In genomic region chr3:27984620-27985019, GRCm38 (mm10) we compare ENCODE assay signal across 8 mouse cellular contexts. TPM values are rescaled to one million over a fixed set of nuclear protein-coding genes. Genes with fewer than 3 reads are reported as not detected.
DNase-seq lines count a peak whose midpoint lies in the region; ATAC-seq lines count a peak whose summit lies in the region.

No protein-coding gene starts in this region.

- no peak overlapping the region for H3K9ac ChIP-seq in limb, embryonic 12.5 days (replicated peaks)
- H3K9ac ChIP-seq in forebrain, embryonic 15.5 days (replicated peaks) = no peak overlapping the region
- H3K9ac ChIP-seq in intestine, embryonic 16.5 days (ENCODE audit: low read depth, low read length) = peak overlapping the region; percentile 66
- no peak overlapping the region for H3K9ac ChIP-seq in neural tube, embryonic 12.5 days

- no peak overlapping the region for H3K4me3 ChIP-seq in limb, embryonic 12.5 days (replicated peaks)
- H3K4me3 ChIP-seq in limb, embryonic 10.5 days = no peak overlapping the region
- peak overlapping the region; percentile 19; the same call in 1 of the 2 replicates for H3K4me3 ChIP-seq in forebrain, embryonic 15.5 days
- H3K4me3 ChIP-seq in intestine, embryonic 16.5 days (ENCODE audit: low read length) = peak overlapping the region; percentile 49
- no peak overlapping the region for H3K4me3 ChIP-seq in neural tube, embryonic 12.5 days

- H3K36me3 ChIP-seq in limb, embryonic 12.5 days = no peaks in the 10 kb centered on the region
- H3K36me3 ChIP-seq in limb, embryonic 10.5 days = no peaks in the 10 kb centered on the region
- no peaks in the 10 kb centered on the region for H3K36me3 ChIP-seq in forebrain, embryonic 15.5 days
- no peaks in the 10 kb centered on the region for H3K36me3 ChIP-seq in intestine, embryonic 16.5 days (ENCODE audit: control insufficient read depth, insufficient read depth, low read length)
- H3K36me3 ChIP-seq in neural tube, embryonic 12.5 days = no peaks in the 10 kb centered on the region

- H3K27ac ChIP-seq in limb, embryonic 12.5 days = no peak overlapping the region
- H3K27ac ChIP-seq in limb, embryonic 10.5 days = no peak overlapping the region
- H3K27ac ChIP-seq in forebrain, embryonic 15.5 days (replicated peaks) = 0 out of 2 replicates have a peak overlapping the region, but pooled peaks have one; percentile 30
- H3K27ac ChIP-seq in intestine, embryonic 16.5 days (ENCODE audit: low read length) = peak overlapping the region; percentile 61
- H3K27ac ChIP-seq in neural tube, embryonic 12.5 days = no peak overlapping the region

- WGBS in limb, embryonic 12.5 days = 54% methylated on average over 4 of the region's 4 CpGs
- WGBS in limb, embryonic 10.5 days = 76% methylated on average over 4 of the region's 4 CpGs
- 41% methylated on average over 4 of the region's 4 CpGs for WGBS in forebrain, embryonic 15.5 days
- 59% methylated on average over 4 of the region's 4 CpGs for WGBS in intestine, embryonic 16.5 days
- 69% methylated on average over 4 of the region's 4 CpGs for WGBS in neural tube, embryonic 12.5 days

- DNase-seq in limb, embryonic 10.5 days (ENCODE audit: low spot score) = no peak
- no peak for DNase-seq in ovary, postnatal 10 days (ENCODE audit: low spot score)
- no peak for DNase-seq in embryo, embryonic 10.5 days (ENCODE audit: low spot score)

- H3K4me2 ChIP-seq in limb, embryonic 12.5 days = peak overlapping the region; percentile 52; the same call in 1 of the 2 replicates
- peak overlapping the region; percentile 41 for H3K4me2 ChIP-seq in forebrain, embryonic 15.5 days (replicated peaks)
- peak overlapping the region; percentile 54 for H3K4me2 ChIP-seq in intestine, embryonic 16.5 days (ENCODE audit: low read depth, low read length)
- H3K4me2 ChIP-seq in neural tube, embryonic 12.5 days (replicated peaks) = peak overlapping the region; percentile 47

- no peaks in the 10 kb centered on the region for H3K9me3 ChIP-seq in limb, embryonic 12.5 days
- H3K9me3 ChIP-seq in limb, embryonic 10.5 days (replicated peaks) = no peaks in the 10 kb centered on the region
- no peaks in the 10 kb centered on the region for H3K9me3 ChIP-seq in forebrain, embryonic 15.5 days
- no peaks in the 10 kb centered on the region for H3K9me3 ChIP-seq in intestine, embryonic 16.5 days (ENCODE audit: control insufficient read depth, low read length)
- no peaks in the 10 kb centered on the region for H3K9me3 ChIP-seq in neural tube, embryonic 12.5 days

- H3K4me1 ChIP-seq in limb, embryonic 12.5 days (replicated peaks) = peaks cover 21% of the 10 kb centered on the region
- peaks cover 12% of the 10 kb centered on the region; the same call in 1 of the 2 replicates for H3K4me1 ChIP-seq in limb, embryonic 10.5 days
- H3K4me1 ChIP-seq in forebrain, embryonic 15.5 days = peaks cover 27% of the 10 kb centered on the region
- H3K4me1 ChIP-seq in intestine, embryonic 16.5 days (ENCODE audit: control insufficient read depth, insufficient read depth, low read length) = peaks cover 24% of the 10 kb centered on the region
- H3K4me1 ChIP-seq in neural tube, embryonic 12.5 days = peaks cover 11% of the 10 kb centered on the region; the same call in 1 of the 2 replicates

- ATAC-seq in limb, embryonic 12.5 days (ENCODE audit: insufficient number of reproducible peaks, insufficient read depth, low FRiP score, low TSS enrichment, low read depth) = no peak
- no peak for ATAC-seq in forebrain, embryonic 15.5 days (replicated peaks)
- ATAC-seq in intestine, embryonic 16.5 days = no peak
- no peak for ATAC-seq in neural tube, embryonic 12.5 days (ENCODE audit: low FRiP score, low read depth)
- no peak for ATAC-seq in CD4-positive, CD25-positive, alpha-beta regulatory T cell, adult 4 months

- H3K27me3 ChIP-seq in limb, embryonic 12.5 days = no peaks in the 10 kb centered on the region
- H3K27me3 ChIP-seq in limb, embryonic 10.5 days (ENCODE audit: low read depth, poor library complexity, severe bottlenecking) = no peaks in the 10 kb centered on the region
- H3K27me3 ChIP-seq in forebrain, embryonic 15.5 days = no peaks in the 10 kb centered on the region
- H3K27me3 ChIP-seq in intestine, embryonic 16.5 days (replicated peaks; ENCODE audit: control insufficient read depth, insufficient read depth, low read length) = no peaks in the 10 kb centered on the region
- no peaks in the 10 kb centered on the region for H3K27me3 ChIP-seq in neural tube, embryonic 12.5 days (replicated peaks)

RNA-seq across cellular contexts. Expression of gene Pld1, which starts 46.1 kb away (rescaled TPM):
- 2.6 and 2.8 TPM in 2 replicates for polyA plus RNA-seq in limb, embryonic 12.5 days (2016; fragmentation: Nextera tagmentation; extraction: Ambion mirVana)
- 1.2 and 2.1 TPM in 2 replicates for polyA plus RNA-seq in limb, embryonic 10.5 days (2016; fragmentation: Nextera tagmentation; extraction: Ambion mirVana)
- 2.1 and 2.2 TPM in 2 replicates for polyA plus RNA-seq in forebrain, embryonic 15.5 days (2015; fragmentation: Nextera tagmentation; extraction: Ambion mirVana)
- 22.3 and 25.9 TPM in 2 replicates for polyA plus RNA-seq in intestine, embryonic 16.5 days (2015; fragmentation: Nextera tagmentation; extraction: Ambion mirVana)
- 4.2 TPM in 2 replicates for polyA plus RNA-seq in neural tube, embryonic 12.5 days (2016; fragmentation: Nextera tagmentation; extraction: Ambion mirVana)
- under 1 TPM in 1 of 2 experiments, not detected in 1; 0.85 TPM for polyA plus RNA-seq in CD4-positive, CD25-positive, alpha-beta regulatory T cell, adult 4 months (2017; shearing (Covaris generic))

Comparison
In these comparisons a context has a peak if more than half of its experiments do, and no peak if none do; other contexts are left out.
1. H3K27ac ChIP-seq: peak in forebrain, embryonic 15.5 days (single experiment) and intestine, embryonic 16.5 days (single experiment); none in limb, embryonic 12.5 days (single experiment), limb, embryonic 10.5 days (single experiment) and neural tube, embryonic 12.5 days (single experiment).
2. H3K4me3 ChIP-seq: peak in forebrain, embryonic 15.5 days (single experiment) and intestine, embryonic 16.5 days (single experiment); none in limb, embryonic 12.5 days (single experiment), limb, embryonic 10.5 days (single experiment) and neural tube, embryonic 12.5 days (single experiment).
3. Peak in every context shown above with its lines, with median percentiles within 50 percentile points of each other: H3K4me2 ChIP-seq.